Mouse (Mus musculus) bone marrow macrophage, adult 2 months (primary cell): ENCODE measurements around the gene Zfp518a. TPM values are rescaled to one million over a fixed set of nuclear protein-coding genes. Genes with fewer than 3 reads are reported as not detected.

ENCODE experiments used
- H3K27ac ChIP-seq: 2 replicates; pipeline ENCODE4 v1.5.1; 2012; ENCODE audit warnings: low read depth, low read length; ENCODE audit not compliant: insufficient read depth
- H3K4me1 ChIP-seq: 2 replicates; pipeline ENCODE4 v1.6.1; 2012; ENCODE audit warnings: low read length; ENCODE audit not compliant: control insufficient read depth, insufficient read depth
- H3K4me3 ChIP-seq: 2 replicates; pipeline ENCODE4 v1.5.1; 2012; ENCODE audit warnings: mild to moderate bottlenecking, low read length, moderate library complexity; ENCODE audit not compliant: insufficient read depth
- CTCF ChIP-seq: IDR thresholded peaks from 2 replicates; pipeline ENCODE4 v1.5.1; 2012; ENCODE audit warnings: low read depth, mild to moderate bottlenecking, low read length, moderate library complexity
- POLR2A ChIP-seq: IDR thresholded peaks from 2 replicates; pipeline ENCODE4 v1.6.1; 2012; ENCODE audit warnings: mild to moderate bottlenecking, low read depth, low read length, borderline replicate concordance
- polyA plus RNA-seq: library from polyadenylated mRNA; stranded (reverse); fragments of >200 nt; gene quantifications from 2 replicates; pipeline ENCODE4 v1.2.4, GENCODE M21; 2012; ENCODE audit not compliant: missing spikeins, insufficient read depth, insufficient read length

Zfp518a gene
- polyA plus RNA-seq, result 12.5 and 13.2 TPM in 2 replicates

DNA sequence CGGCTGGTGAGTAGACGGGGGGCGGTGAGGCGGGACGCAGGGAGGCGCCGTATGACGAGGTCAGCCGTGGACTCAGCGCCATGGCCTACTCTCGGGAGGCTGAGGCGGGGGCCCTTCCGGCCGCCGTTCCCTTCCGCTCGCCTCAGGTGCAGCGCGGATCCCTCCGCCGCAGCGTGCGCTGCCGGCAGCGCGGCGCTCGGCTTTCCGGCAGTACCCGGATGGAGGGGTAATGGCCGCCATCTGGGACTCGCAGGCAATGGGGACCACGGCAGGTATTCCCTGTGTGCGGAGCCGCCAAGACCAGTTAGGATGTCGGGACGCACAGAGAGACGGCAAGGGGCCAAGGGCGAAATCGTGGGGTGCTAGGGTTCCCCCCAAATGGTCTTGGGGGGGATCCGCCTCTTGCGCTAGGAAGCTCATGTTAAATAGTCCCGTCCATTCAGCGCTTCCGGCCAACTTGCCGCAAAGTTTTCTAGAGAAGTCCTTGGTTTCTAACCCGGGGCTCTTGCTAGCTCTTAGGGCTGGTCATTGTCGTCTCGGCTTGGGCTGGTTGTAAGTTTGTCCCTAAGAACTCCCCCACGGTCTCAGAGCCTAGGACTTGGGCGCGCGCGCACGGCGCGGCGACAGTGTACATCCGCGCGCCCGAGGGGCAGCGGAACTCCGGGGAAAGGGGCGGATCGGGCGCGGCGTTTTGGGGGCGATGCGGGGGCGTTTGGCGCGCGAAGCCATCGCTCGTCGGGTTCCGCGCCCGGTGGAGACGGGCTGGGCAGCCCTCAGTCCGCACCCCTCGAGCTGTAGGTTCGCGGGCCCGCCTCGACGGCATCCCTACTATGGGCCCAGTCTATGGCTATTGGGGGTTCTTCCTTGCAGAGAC, at the start of gene Zfp518a:
Zfp518a (plus strand) TSS at position 187 of the 874 bp plus-strand sequence.
- Histone ChIP-seq H3K4me1 (peaks cover 2% of the 10 kb centered on the region; the same call in 1 of the 2 replicates), H3K27ac (peak within 1 kb of the TSS; percentile 88), H3K4me3 (peak within 1 kb of the TSS; percentile 84)
- no peak for TF ChIP-seq POLR2A
- TF ChIP-seq CTCF, result no peak

- Histone ChIP-seq H3K4me3 (no peak overlapping the region), H3K27ac (no peak overlapping the region), H3K4me1 (no peaks in the 10 kb centered on the region)
- no peak for TF ChIP-seq CTCF
- no peak for TF ChIP-seq POLR2A
Measured at GRCm38 (mm10) chr19:40844731-40845130, 49.8 kb upstream of the Zfp518a start.

- Histone ChIP-seq H3K4me1 (no peaks in the 10 kb centered on the region), H3K27ac (no peak overlapping the region), H3K4me3 (no peak overlapping the region)
- TF ChIP-seq CTCF (no peak), POLR2A (no peak)
Measured at GRCm38 (mm10) chr19:40849391-40849790, 45.1 kb upstream of the Zfp518a start.

- TF ChIP-seq POLR2A (no peak), CTCF (no peak)
Measured at GRCm38 (mm10) chr19:40859555-40859954, 35.0 kb upstream of the Zfp518a start.

GRCm38 (mm10) chr19:40868284-40868683, 26.2 kb upstream of the Zfp518a start:
- Histone ChIP-seq H3K4me3 (no peak overlapping the region), H3K27ac (no peak overlapping the region), H3K4me1 (peaks cover 2% of the 10 kb centered on the region; the same call in 1 of the 2 replicates)
- no peak for TF ChIP-seq CTCF
- no peak for TF ChIP-seq POLR2A

More at GRCm38 (mm10) chr19:40859555-40859954, 35.0 kb upstream of the Zfp518a start:
- H3K4me1 ChIP-seq, result no peaks in the 10 kb centered on the region
- H3K4me3 ChIP-seq, result no peak overlapping the region
- no peak overlapping the region for H3K27ac ChIP-seq

DNA sequence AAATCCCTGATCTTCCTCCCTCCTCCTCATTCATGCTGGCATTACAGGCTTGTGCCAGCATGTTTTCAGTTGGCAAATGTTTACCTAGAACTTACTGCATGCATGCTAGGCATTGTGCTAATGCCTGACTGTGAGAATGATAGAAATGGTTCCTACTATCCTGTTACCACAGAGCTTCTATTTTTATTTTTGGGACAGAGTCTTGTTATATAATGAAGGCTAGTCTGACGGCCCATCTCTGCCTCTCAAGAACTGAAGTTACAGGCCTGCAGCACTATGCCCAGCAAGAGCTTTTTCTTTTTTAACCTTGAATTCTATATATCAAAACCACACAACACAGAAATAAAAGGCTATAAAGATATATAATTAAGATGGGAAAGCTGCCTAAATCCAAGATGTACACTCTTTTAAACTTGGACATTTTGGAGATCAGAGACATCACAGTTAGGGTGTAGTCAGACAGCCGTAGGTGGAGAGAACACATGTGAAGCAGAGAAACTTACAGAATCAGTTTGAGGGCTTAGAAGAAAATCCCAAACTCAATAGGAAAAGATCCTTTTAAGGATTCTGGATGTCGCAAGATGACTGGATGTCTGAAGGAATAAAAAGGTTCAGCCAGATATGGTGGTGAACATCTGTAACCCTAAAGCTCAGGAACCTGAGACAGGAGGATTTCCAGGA, 24.9 kb upstream of the Zfp518a start:
- Histone ChIP-seq H3K4me3 (no peak overlapping the region), H3K4me1 (peaks cover 2% of the 10 kb centered on the region; the same call in 1 of the 2 replicates), H3K27ac (no peak overlapping the region)
- TF ChIP-seq POLR2A, result no peak
- TF ChIP-seq CTCF, result no peak

DNA sequence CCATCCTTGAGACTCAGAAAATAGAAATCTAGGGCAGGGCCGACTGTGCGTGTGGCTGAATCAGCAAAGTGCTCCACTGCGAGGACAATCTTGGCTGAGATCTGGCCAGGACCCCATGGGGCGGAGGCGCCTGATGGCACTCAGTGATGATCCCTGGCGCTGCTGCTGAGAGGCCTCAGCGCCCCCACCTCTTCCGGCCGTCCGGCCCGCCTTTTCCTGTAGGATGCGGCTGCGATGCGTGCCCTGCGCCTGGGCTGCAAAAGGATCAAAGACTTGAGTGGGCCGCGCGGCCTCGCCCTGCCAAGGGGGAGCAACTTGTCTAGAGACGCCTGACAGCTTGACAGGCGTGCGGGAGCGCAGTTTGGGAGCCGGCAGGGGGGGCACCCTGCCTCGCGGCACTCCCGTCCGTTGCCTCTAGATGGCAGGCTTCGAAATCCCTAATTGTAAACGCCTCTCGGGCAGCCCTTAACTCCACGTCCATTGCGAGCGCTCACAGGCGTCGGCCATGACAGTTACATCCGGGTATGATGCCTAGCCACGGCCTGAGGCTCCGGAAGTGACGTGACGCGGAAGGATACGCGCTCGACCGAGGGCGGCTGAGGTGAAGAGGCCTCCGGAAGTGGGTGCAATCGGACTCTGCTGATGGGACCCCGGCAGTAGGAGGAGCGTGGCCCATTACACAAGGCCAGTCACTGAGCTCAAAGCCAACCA, 21.4 kb upstream of the Zfp518a start:
- Histone ChIP-seq H3K4me3 (no peak overlapping the region), H3K27ac (no peak overlapping the region)
- no peak for TF ChIP-seq CTCF
- TF ChIP-seq POLR2A, result no peak

GRCm38 (mm10) chr19:40881700-40882099, 12.8 kb upstream of the Zfp518a start:
- Histone ChIP-seq H3K4me1 (peaks cover 4% of the 10 kb centered on the region), H3K4me3 (no peak overlapping the region), H3K27ac (no peak overlapping the region)
- TF ChIP-seq CTCF, result no peak
- TF ChIP-seq POLR2A, result no peak

More for the DNA sequence above, 21.4 kb upstream of the Zfp518a start:
- H3K4me1 ChIP-seq, result peaks cover 2% of the 10 kb centered on the region; the same call in 1 of the 2 replicates

DNA sequence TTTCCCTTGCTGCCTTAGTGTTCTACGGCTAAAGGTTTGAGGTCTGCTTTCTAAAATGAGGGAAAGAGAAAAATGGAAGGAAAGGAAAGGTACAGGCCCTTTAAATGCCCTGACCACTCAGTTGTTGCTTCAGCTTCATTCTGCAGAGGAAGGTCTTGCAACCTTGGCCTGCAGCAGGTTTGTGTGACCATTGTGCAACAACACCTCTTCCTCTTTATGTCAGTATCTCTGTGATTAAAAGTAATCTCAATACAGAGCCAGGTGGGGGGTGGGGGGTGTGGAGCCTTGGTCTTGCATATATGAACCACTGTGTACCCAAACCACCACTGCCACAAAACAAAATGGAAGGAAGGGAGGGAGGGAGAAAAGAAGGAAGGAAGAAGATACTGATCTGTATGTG, 5.6 kb upstream of the Zfp518a start:
- H3K27ac ChIP-seq, result no peak overlapping the region
- H3K4me1 ChIP-seq, result peaks cover 8% of the 10 kb centered on the region
- H3K4me3 ChIP-seq, result no peak overlapping the region
- no peak for TF ChIP-seq CTCF
- TF ChIP-seq POLR2A, result no peak

DNA sequence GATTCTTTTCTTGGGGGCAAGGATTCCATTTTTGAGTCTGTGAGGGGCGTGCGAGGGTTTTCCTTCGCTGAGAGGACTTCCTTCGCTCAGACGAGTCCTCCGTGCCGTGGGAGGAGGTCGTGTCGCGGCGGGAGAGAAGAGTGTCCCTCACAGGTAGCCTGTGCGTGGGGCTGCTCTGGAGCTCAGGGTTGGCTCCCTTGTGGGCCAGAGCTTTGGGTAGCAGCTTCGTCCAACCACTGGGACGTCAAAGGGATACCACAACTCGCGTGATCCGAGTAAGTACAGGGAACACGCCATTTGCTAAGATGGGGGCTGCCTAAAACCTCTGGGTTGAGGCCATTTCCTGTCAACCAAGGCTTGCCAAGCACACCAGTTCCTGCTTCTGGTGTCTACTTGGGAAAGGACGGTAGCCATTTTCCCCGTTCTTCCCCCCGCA, 416 bp upstream of the Zfp518a start:
- no peak for TF ChIP-seq POLR2A
- no peak for TF ChIP-seq CTCF

More for the DNA sequence above, 416 bp upstream of the Zfp518a start:
- Histone ChIP-seq H3K4me1 (peaks cover 2% of the 10 kb centered on the region; the same call in 1 of the 2 replicates), H3K27ac (peak overlapping the region; percentile 88), H3K4me3 (peak overlapping the region; percentile 84)
